Mouse (Mus musculus): ENCODE data around the gene Wdr93.

DNA sequence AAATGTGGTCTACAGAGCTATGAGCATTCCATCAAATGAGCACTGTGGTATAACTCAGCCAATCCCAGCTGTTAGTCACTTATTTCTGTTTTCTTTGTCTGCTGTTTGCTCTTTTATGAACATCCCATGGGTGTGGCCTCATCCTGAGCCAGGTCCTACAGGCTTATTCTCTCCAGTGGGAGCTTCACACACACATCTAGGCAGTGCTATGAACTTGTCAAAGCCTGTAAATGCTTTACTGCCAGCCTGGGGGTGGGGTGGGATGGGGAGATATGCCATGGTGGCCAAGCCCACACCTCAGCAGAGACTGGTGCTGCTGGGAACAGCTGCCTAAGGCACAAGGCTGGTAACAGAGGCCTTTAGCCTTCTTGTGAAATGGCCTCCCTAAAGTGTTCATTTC, 90.0 kb downstream of the Wdr93 start:
- TF ChIP-seq TAL1 (IDR thresholded peaks at IDR 0.05; ENCODE audit: low read length) = no peak
- TF ChIP-seq GATA1 (IDR thresholded peaks at IDR 0.05; ENCODE audit: low read length) = no peak

All from erythroblast, embryonic 14.5 days (primary cell).